Mouse (Mus musculus) liver, embryonic 12.5 days (tissue): ENCODE measurements around the gene Ms4a4c. TPM values are rescaled to one million over a fixed set of nuclear protein-coding genes. Genes with fewer than 3 reads are reported as not detected.

ENCODE experiments used
- ATAC-seq: fragments of 200-750 bp; cut with Nextera tagmentation; 2 replicates; pipeline ENCODE4 v1.8.0; 2017; ENCODE audit warnings: moderate number of reproducible peaks, mild to moderate bottlenecking, moderate library complexity
- H3K27ac ChIP-seq: fragments of 300-500 bp; sonication (generic); 2 replicates; pipeline ENCODE4 v1.5.1; 2016; ENCODE audit warnings: mild to moderate bottlenecking
- H3K27me3 ChIP-seq: fragments of 300-500 bp; sonication (generic); replicated peaks from 2 replicates; pipeline ENCODE4 v1.6.1; 2016; ENCODE audit warnings: mild to moderate bottlenecking, moderate library complexity
- H3K36me3 ChIP-seq: fragments of 300-500 bp; sonication (generic); 2 replicates; pipeline ENCODE4 v1.6.1; 2016; ENCODE audit warnings: mild to moderate bottlenecking, moderate library complexity
- H3K4me1 ChIP-seq: fragments of 300-500 bp; sonication (generic); 2 replicates; pipeline ENCODE4 v1.6.1; 2016
- H3K4me2 ChIP-seq: fragments of 300-500 bp; sonication (generic); 2 replicates; pipeline ENCODE4 v1.6.1; 2016; ENCODE audit warnings: mild to moderate bottlenecking, moderate library complexity
- H3K4me3 ChIP-seq: fragments of 300-500 bp; sonication (generic); 2 replicates; pipeline ENCODE4 v1.5.1; 2016; ENCODE audit warnings: mild to moderate bottlenecking, moderate library complexity
- H3K9ac ChIP-seq: fragments of 300-500 bp; sonication (generic); 2 replicates; pipeline ENCODE4 v1.6.1; 2016; ENCODE audit warnings: mild to moderate bottlenecking, moderate library complexity
- H3K9me3 ChIP-seq: fragments of 300-500 bp; sonication (generic); replicated peaks from 2 replicates; pipeline ENCODE4 v1.6.1; 2016; ENCODE audit warnings: mild to moderate bottlenecking, moderate library complexity
- WGBS: fragments of 180-500 bp; shearing (Covaris S2); methylation state at CpG from one replicate; pipeline ENCODE4 v1.1.7; 2016; ENCODE audit not compliant: insufficient replicate concordance; 5-methylcytosine and 5-hydroxymethylcytosine counted together
- polyA plus RNA-seq: library from polyadenylated mRNA; unstranded; fragments of >200 nt; fragmentation: Nextera tagmentation; extraction: Ambion mirVana; gene quantifications from 2 replicates; pipeline ENCODE4 v1.2.1, GENCODE M21; 2016

Gene Ms4a4c
- 0.26 and 0.31 TPM in 2 replicates for polyA plus RNA-seq

DNA sequence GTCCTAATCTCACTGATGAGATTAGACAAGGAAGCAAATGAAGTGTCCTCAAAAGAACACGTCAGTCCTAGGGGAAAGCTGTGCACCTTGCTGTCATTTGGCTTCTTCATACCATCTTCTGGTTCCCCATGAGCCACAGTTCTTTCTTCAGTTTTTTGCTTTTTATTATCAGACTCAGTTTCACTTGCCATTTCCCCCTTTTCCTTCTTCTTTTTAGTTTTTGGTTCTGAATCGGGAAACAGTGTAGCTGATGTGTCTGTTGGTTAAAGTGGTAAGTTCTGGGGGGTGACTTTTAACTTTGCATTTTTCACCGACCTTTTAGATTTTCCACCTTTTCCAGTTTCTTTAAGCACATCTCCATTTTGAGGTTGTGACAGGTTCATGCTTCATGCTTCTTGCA is at the start of gene Ms4a4c:
Gene Ms4a4c (plus strand): TSS at position 244 of the 400 bp plus-strand sequence.
- Histone ChIP-seq H3K27ac (no peak within 1 kb of the TSS), H3K4me3 (no peak within 1 kb of the TSS), H3K4me2 (no peak within 1 kb of the TSS), H3K9me3 (no peaks in the 10 kb centered on the region), H3K9ac (no peak within 1 kb of the TSS), H3K36me3 (no peaks in the 10 kb centered on the region), H3K27me3 (no peaks in the 10 kb centered on the region), H3K4me1 (no peaks in the 10 kb centered on the region)
- WGBS: 51% methylated on average over 3 of the region's 3 CpGs
- ATAC-seq: no peak

DNA sequence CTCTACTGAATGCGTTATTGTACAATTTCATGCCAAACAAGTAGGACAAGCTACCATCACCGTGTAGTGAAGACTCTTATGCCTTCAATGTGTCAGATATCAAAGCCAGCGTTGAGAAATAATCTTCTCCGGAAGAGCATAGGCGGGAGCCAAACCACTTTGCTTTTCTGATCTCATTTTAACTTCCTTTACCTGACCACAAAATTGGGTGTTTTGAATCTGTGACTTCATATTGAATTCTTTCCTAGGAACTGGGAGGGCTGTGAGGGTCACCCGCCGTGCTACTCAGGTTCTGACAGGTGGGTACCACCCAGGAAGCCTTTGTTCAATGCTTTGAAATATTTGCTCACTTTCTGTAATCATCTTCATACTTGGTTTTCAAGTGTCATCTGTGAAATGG is 48.8 kb upstream of the Ms4a4c start:
- no peaks in the 10 kb centered on the region for H3K36me3 ChIP-seq
- no peaks in the 10 kb centered on the region for H3K27me3 ChIP-seq
- no peak overlapping the region for H3K4me3 ChIP-seq
- no peak for ATAC-seq
- WGBS: 52% methylated on average over 7 of the region's 7 CpGs
- no peak overlapping the region for H3K27ac ChIP-seq
- H3K4me2 ChIP-seq: no peak overlapping the region
- no peaks in the 10 kb centered on the region for H3K9me3 ChIP-seq
- no peak overlapping the region for H3K9ac ChIP-seq
- H3K4me1 ChIP-seq: no peaks in the 10 kb centered on the region

DNA sequence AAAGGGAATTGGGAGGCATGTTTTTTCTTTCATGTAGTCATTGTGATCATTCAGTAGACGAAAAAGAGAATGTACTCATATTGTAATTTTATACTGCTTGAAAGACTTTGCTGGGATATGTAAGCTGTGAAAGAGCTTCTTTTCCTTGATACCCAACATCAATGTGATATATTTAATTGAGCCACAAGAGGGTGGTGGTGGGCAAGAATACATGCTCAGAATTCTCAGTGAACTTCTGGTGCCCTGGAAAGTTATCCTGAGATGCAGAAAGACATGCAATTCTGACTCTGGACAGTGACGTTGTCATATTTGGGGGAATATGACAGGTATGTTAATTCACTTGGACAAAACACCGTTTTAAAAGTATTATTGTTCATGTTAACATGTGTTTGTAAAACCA is 44.5 kb upstream of the Ms4a4c start:
- Histone ChIP-seq H3K4me2 (no peak overlapping the region), H3K4me1 (no peaks in the 10 kb centered on the region), H3K27ac (no peak overlapping the region), H3K9ac (no peak overlapping the region), H3K9me3 (no peaks in the 10 kb centered on the region), H3K27me3 (no peaks in the 10 kb centered on the region), H3K4me3 (no peak overlapping the region), H3K36me3 (no peaks in the 10 kb centered on the region)
- ATAC-seq: no peak
- 39% methylated on average over 3 of the region's 3 CpGs for WGBS

DNA sequence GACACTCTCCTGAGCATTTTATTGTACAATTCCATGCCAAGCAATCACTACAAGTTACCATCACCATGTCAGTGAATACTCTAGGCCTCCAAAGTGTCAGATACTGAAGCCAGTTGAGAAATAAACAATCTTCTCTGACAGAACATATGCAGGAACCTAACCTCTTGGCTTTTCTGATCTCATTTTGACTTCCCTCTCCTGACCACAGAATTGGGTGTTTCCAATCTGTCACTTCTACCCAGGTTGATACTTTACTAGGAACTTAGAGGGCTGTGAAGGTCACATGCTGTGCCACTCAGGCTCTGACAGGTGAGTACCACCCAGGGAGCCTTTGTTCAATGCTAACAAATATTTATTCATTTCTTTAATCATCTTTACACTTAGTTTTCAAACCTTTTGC is 42.6 kb upstream of the Ms4a4c start:
- Histone ChIP-seq H3K27ac (no peak overlapping the region), H3K4me2 (no peak overlapping the region), H3K4me3 (no peak overlapping the region), H3K9ac (no peak overlapping the region), H3K9me3 (no peaks in the 10 kb centered on the region), H3K27me3 (no peaks in the 10 kb centered on the region), H3K36me3 (no peaks in the 10 kb centered on the region), H3K4me1 (no peaks in the 10 kb centered on the region)
- no peak for ATAC-seq

DNA sequence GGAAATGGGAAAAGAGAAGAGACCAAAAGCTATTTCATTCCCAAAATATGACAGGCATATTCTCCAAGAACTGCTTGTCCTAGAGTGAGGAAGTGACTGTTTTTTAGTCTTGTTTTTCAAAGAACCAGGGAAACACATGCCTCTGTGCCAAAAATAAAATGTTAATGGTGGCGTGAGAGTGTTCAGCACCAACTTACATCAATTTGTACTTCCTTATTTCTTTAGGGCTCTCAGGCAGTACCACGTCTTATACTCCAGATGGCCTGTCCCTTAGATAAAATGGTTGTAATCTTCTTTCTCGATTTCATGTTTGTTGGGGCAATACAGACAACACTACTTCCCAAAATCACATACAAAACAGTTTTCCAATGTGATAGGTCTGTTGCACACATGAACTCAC is 36.3 kb upstream of the Ms4a4c start:
- H3K9me3 ChIP-seq: no peaks in the 10 kb centered on the region
- H3K27ac ChIP-seq: no peak overlapping the region
- no peaks in the 10 kb centered on the region for H3K27me3 ChIP-seq
- H3K36me3 ChIP-seq: no peaks in the 10 kb centered on the region
- no peak overlapping the region for H3K4me3 ChIP-seq
- no peak overlapping the region for H3K9ac ChIP-seq
- no peaks in the 10 kb centered on the region for H3K4me1 ChIP-seq
- no peak for ATAC-seq
- WGBS: 52% methylated on average over 3 of the region's 3 CpGs
- H3K4me2 ChIP-seq: no peak overlapping the region

DNA sequence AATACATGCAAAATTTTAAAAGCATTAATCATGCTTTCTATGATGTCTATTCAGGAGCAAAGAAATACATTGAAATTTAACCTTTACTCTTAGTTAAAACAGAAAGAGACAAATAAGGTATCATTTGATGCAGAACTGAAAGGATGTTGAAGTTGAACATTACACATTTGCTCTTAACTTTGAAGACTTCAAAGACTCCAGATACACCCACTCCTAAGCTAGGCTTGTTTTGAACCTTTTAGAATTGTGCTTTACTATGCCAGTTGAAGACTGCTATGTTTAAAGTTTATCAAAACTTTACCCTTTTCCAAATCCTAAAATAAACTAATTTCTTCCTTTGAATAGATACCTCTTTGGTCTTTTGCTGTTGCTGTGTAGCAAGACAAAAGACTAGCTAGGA is 33.4 kb upstream of the Ms4a4c start:
- H3K4me3 ChIP-seq: no peak overlapping the region
- no peak overlapping the region for H3K27ac ChIP-seq
- no peak for ATAC-seq
- H3K27me3 ChIP-seq: no peaks in the 10 kb centered on the region
- no peaks in the 10 kb centered on the region for H3K4me1 ChIP-seq
- no peak overlapping the region for H3K4me2 ChIP-seq
- no peaks in the 10 kb centered on the region for H3K36me3 ChIP-seq
- no peaks in the 10 kb centered on the region for H3K9me3 ChIP-seq
- H3K9ac ChIP-seq: no peak overlapping the region

DNA sequence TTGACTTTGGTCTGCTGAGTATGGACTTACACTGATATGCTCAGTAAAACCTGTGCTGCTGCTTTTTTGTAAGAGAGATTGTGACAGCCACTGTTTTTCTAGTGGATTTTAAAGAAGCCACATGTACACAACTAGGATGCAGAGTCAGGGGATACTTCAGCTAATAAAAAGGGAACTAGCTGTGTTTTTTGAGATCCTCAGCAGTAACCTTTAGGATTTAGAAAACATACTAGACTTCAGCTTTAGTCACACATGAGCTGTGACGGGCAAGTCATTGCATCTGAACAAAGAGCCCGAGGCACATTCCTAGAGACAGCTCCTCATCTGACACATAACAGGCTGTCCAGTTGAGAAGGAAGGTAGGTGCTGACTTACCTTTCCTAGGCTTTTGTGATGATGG is 29.3 kb upstream of the Ms4a4c start, which contains the start of gene Ms4a4a:
Gene Ms4a4a (plus strand): TSS at position 251 of the 400 bp plus-strand sequence.
- Histone ChIP-seq H3K9me3 (no peaks in the 10 kb centered on the region), H3K4me3 (no peak within 1 kb of the TSS), H3K4me2 (no peak within 1 kb of the TSS), H3K36me3 (no peaks in the 10 kb centered on the region), H3K9ac (no peak within 1 kb of the TSS), H3K27me3 (no peaks in the 10 kb centered on the region), H3K4me1 (no peaks in the 10 kb centered on the region), H3K27ac (no peak within 1 kb of the TSS)
- WGBS: 74% methylated on average over 2 of the region's 2 CpGs
- ATAC-seq: no peak

DNA sequence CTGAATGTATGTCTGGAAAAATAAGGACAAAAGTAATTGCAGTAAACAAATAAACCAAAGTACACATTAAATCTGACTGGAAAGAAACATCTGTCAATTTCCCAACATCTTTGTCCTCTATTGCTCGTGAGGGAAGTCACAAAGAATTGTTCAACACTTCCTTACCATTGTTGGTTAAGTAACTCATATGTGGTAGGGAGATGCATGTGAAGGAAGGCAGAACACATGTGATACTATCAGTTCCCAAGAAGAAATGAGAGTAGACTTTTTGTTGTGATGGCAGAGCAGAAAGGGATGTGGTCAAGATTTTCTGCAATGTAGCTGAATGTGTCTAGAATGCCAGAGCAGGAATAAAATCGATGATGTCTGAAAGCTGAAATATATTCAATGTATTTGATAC is 28.2 kb upstream of the Ms4a4c start:
- Histone ChIP-seq H3K9me3 (no peaks in the 10 kb centered on the region), H3K27me3 (no peaks in the 10 kb centered on the region), H3K9ac (no peak overlapping the region), H3K4me2 (no peak overlapping the region), H3K27ac (no peak overlapping the region), H3K36me3 (no peaks in the 10 kb centered on the region), H3K4me1 (no peaks in the 10 kb centered on the region), H3K4me3 (no peak overlapping the region)
- ATAC-seq: no peak
- WGBS: 42% methylated on average over 2 of the region's 2 CpGs

DNA sequence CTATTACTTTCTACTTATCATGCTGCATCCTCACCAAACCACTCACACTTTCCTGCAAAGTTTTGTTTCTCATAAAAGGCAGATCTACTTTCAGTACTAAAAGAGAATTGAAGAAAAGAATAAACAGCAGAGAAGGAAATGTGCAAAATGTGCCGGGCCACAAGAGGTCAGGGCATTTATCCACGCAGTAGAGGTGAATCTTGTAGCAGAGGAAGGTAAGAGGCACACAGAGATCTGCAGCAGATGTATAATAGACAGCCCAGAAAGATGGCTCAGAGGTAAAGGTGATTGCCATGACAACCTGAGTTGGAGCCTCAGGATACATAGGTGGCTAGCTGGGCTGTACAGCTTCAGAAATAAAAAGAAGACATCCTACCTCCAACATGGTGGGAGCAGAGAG is 17.5 kb upstream of the Ms4a4c start:
- Histone ChIP-seq H3K36me3 (no peaks in the 10 kb centered on the region), H3K9me3 (no peaks in the 10 kb centered on the region)
- 61% methylated on average over 2 of the region's 2 CpGs for WGBS

DNA sequence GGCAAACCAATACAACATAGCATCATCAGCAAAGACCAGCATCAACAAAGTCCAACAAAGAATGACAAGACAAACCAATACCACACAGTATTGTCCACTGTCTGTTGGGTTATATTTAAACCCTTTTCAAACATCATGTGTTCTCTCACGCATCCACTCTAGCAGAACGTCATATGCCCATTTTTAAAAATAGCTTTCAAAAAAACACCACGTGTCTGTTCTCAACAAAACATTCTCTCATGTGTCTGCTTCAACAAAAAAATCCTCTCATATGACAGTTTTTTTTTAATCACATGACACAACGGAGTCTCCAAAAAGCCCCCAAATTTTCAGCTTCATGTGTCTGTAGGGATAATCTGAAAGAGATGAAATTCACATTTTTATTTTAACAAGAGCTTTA is 16.9 kb upstream of the Ms4a4c start:
- Histone ChIP-seq H3K27ac (no peak overlapping the region), H3K4me2 (no peak overlapping the region), H3K4me3 (no peak overlapping the region), H3K9ac (no peak overlapping the region), H3K4me1 (no peaks in the 10 kb centered on the region), H3K9me3 (no peaks in the 10 kb centered on the region), H3K27me3 (no peaks in the 10 kb centered on the region), H3K36me3 (no peaks in the 10 kb centered on the region)
- ATAC-seq: no peak
- 65% methylated on average over 4 of the region's 4 CpGs for WGBS

More for the DNA sequence above, 17.5 kb upstream of the Ms4a4c start:
- Histone ChIP-seq H3K4me1 (no peaks in the 10 kb centered on the region), H3K9ac (no peak overlapping the region), H3K4me3 (no peak overlapping the region), H3K27ac (no peak overlapping the region), H3K4me2 (no peak overlapping the region), H3K27me3 (no peaks in the 10 kb centered on the region)
- no peak for ATAC-seq

DNA sequence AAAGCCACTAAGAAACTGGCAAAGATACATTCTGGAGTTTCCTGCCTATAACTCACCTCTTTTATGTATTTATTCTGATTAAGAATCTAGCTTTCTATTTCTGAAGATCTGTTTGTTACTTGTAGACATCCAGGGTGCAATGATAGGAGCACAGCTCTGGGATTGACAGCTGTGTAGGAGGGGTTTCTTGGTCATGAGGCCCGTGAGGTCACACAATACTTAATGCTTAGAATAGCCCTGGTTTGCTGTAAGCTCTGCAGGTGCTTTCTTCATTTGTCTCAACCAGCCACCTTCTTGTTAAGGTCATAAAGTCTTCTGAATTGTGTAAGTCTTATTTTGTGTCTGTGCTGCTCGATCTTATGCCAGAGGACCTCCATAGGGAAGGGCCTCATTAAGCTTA is 15.6 kb upstream of the Ms4a4c start:
- Histone ChIP-seq H3K4me2 (no peak overlapping the region), H3K36me3 (no peaks in the 10 kb centered on the region), H3K9me3 (no peaks in the 10 kb centered on the region), H3K4me3 (no peak overlapping the region), H3K27me3 (no peaks in the 10 kb centered on the region), H3K27ac (no peak overlapping the region), H3K9ac (no peak overlapping the region), H3K4me1 (no peaks in the 10 kb centered on the region)
- no peak for ATAC-seq
- WGBS: 56% methylated on average over 2 of the region's 2 CpGs

DNA sequence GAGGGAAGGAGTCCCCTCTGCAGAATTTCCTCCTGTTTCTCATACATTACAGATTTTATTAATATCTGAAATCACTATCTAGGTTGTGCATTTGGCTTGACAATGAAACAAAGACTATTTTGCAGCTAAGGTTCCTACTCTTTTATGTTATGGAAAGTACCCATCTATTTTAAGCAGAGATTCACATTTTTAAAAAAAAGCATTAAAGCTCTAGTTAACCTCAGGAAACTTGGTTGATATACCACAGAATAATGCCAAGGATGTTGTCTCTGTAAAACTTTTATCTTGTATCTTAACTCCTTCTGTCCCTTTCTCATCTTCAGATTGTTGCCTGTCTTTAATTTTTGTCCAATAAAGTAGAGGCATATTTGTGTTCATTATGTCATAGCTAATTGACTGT is 8.8 kb upstream of the Ms4a4c start:
- H3K27ac ChIP-seq: no peak overlapping the region
- H3K4me2 ChIP-seq: no peak overlapping the region
- H3K9me3 ChIP-seq: no peaks in the 10 kb centered on the region
- H3K9ac ChIP-seq: no peak overlapping the region
- H3K36me3 ChIP-seq: no peaks in the 10 kb centered on the region
- H3K27me3 ChIP-seq: no peaks in the 10 kb centered on the region
- ATAC-seq: no peak
- no peak overlapping the region for H3K4me3 ChIP-seq
- no peaks in the 10 kb centered on the region for H3K4me1 ChIP-seq

DNA sequence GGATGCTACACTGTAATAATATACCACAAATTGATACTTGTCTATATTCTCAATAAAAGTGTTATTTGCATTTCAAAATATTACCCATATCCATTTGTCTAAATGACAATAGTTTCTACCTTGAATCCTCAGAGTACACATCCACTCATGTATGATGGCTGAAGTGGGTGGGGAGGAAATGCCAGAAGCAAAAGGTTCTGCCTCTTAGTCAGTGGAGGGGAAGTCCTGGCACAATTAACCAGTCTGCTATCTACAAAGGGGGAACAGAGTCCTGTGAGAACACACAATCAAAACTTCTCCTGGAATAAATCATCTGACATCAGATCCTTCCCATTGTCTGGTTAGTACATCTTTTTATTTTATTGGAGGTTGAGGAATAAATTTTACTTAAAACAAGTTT is 2.9 kb downstream of the Ms4a4c start:
- H3K27me3 ChIP-seq: no peaks in the 10 kb centered on the region
- H3K36me3 ChIP-seq: no peaks in the 10 kb centered on the region
- no peak for ATAC-seq
- no peak overlapping the region for H3K27ac ChIP-seq
- no peak overlapping the region for H3K9ac ChIP-seq
- no peak overlapping the region for H3K4me3 ChIP-seq
- no peaks in the 10 kb centered on the region for H3K9me3 ChIP-seq
- no peaks in the 10 kb centered on the region for H3K4me1 ChIP-seq
- no peak overlapping the region for H3K4me2 ChIP-seq

DNA sequence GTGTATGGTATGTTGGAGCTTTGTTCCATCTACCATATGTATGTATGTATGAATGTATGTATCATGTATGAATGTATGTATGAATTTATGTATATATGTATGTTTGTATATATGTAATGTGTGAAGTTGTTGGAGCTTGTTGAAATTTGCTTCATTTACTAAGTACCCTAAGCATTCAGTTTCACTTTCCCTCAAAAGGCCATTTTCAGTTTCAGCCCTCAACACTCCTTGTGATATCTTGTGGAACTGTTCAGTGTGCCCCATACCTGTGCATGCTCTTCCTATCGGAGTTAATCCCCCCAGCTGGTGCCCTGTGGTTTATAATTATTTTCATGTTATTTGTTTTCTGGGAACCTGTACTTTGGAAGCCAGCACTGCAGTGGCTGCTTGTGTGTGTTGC is 4.0 kb downstream of the Ms4a4c start:
- 55% methylated on average over 1 of the region's 1 CpGs for WGBS
- no peaks in the 10 kb centered on the region for H3K36me3 ChIP-seq
- H3K27ac ChIP-seq: no peak overlapping the region
- no peak overlapping the region for H3K4me2 ChIP-seq
- no peaks in the 10 kb centered on the region for H3K27me3 ChIP-seq
- no peak overlapping the region for H3K4me3 ChIP-seq
- no peak for ATAC-seq
- H3K9ac ChIP-seq: no peak overlapping the region
- H3K9me3 ChIP-seq: no peaks in the 10 kb centered on the region
- no peaks in the 10 kb centered on the region for H3K4me1 ChIP-seq
